Mouse (Mus musculus): ENCODE measurements at regions not wholly inside any gene's neighbourhood (a gene's known extent, or its start where the extent isn't known, plus 50 kb on each side); places are given as distances from the start of the nearest gene placed in this dataset.

GRCm38 (mm10) chr15:67226900-67227299 lies 726.2 kb upstream of the Lrrc6 start:
- DNase-seq (ENCODE audit: low spot score in 2 of 2), result no peak

Data from frontal cortex, postnatal 14 days (tissue).